Mouse (Mus musculus) heart, postnatal 25 days (tissue): ENCODE measurements around the gene Cspg4. TPM values are rescaled to one million over a fixed set of nuclear protein-coding genes. Genes with fewer than 3 reads are reported as not detected.
"Not testable (repeated sequence)": the region's sequence is repeated elsewhere in the genome, so short reads cannot be mapped to it uniquely, and the experiment has no call there.

Experiments used
- DNase-seq: peaks from one replicate; pipeline ENCODE4 v3.0.0; 2022; ENCODE audit warnings: low spot score
- intact Hi-C: fragments of 180-260 bp; cut with DNase I; formaldehyde crosslinking; loops from one replicate; pipeline ENCODE4 v1.15.1; 2025
- total RNA-seq, 2 experiments: library from RNA; stranded (reverse); gene quantifications; 2 replicates each; pipeline ENCODE4 v1.2.3; 2021

Gene Cspg4
- total RNA-seq, 2 experiments from 2014 or later: 15.2 to 20.4 TPM

DNA sequence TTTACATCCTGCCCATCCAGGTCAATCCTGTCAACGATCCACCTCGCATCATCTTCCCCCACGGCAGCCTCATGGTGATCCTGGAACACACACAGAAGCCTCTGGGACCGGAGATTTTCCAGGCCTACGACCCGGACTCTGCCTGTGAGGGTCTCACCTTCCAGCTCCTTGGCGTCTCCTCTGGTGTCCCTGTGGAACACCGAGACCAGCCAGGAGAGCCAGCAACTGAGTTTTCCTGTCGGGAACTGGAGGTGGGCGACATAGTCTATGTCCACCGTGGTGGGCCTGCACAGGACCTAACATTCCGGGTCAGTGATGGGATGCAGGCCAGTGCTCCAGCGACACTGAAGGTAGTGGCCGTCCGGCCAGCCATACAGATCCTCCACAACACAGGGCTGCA is 21.8 kb downstream of the Cspg4 start:
- intact Hi-C loops: no loop called here
- DNase-seq: no peak

DNA sequence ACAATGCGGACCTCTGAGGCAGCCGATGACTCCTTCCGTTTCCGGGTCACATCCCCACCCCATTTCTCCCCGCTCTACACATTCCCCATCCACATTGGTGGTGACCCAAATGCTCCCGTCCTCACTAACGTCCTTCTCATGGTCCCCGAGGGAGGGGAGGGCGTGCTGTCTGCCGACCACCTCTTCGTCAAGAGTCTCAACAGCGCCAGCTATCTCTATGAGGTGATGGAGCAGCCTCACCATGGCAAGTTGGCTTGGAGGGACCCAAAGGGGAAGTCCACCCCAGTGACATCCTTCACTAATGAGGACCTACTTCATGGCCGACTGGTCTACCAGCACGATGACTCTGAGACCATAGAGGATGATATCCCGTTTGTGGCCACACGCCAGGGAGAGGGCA is 22.7 kb downstream of the Cspg4 start:
- no peak for DNase-seq
- intact Hi-C loops: no loop called here

DNA sequence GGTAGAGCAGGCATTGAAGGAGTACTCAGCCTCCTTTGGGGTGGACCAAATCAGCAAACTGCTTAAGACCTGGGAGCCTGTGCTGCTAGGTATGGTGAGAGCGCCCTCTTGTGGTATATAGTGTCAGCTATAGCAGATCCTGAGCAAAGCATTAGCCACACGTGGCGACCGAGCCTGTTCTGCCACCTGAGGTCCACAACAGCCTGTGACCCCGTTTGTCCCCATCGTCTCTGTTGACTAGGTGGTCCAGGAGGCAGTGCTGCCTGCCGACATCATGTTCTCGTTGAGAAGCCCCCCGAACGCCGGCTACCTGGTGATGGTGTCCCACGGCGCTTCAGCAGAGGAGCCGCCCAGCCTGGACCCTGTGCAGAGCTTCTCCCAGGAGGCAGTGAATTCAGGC is 25.0 kb downstream of the Cspg4 start:
- intact Hi-C loops: loop anchor here (1.0 to 5.0 kb wide), 7 partner anchors 25 to 332 kb away; partner anchors contain the start of genes Cspg4, Odf3l1 and Snupn
- DNase-seq: no peak

DNA sequence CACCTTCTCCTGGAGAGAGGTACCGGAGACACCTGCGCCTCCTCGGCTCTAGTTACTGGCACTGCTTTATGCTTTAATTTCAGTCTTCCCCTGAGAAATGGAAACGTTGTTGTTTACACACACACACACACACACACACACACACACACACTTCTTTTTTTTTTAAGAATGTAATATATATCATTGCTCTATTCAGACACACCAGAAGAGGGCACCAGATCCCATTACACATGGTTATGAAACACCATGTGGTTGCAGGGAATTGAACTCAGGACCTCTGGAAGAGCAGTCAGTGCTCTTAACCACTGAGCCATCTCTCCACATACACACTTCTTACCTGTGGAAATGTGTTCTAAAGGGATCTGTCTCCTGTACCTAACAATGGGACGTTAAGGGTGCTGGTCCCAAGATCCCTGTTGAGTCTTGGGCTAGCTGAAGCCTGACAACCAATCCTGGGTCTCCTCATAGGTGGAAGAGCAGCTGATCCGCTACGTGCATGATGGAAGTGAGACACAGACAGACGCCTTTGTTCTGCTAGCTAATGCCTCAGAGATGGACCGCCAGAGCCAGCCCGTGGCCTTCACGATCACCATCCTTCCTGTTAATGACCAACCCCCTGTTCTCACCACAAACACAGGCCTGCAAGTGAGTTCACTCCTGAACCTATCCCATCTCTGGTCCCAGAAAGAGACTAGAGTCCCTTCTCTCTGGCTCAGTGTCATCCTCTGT is 25.9 kb downstream of the Cspg4 start:
- intact Hi-C loops: loop anchor here (2.0 to 5.0 kb wide), 4 partner anchors 60 to 332 kb away; partner anchors contain the start of gene Snupn

DNA sequence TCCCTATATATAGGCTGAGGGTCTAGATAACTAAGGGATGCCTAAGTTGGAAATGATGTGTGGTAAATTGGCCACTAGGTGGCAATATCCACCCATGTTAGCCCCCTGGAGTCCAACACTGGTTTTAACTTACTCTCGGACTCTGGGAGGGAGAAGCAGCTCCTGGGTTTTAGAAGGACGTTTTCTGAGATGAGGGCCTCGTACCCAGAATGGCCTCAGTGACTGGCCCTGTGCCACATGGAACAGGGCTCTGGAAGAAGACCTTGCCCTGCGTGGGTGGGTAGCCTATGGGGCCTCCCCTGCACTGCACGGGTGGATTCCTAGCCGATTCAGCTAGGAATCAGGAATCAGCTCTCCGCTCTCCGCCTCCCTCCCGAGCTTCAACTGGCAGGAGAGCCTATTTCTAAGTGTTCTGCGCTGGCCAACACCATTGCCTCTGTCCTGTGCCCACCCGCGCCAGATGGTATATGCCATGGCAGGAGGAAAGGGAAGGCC is 26.7 kb downstream of the Cspg4 start:
- DNase-seq: peak; percentile 42

More for the DNA sequence above, 25.9 kb downstream of the Cspg4 start:
- no peak for DNase-seq

DNA sequence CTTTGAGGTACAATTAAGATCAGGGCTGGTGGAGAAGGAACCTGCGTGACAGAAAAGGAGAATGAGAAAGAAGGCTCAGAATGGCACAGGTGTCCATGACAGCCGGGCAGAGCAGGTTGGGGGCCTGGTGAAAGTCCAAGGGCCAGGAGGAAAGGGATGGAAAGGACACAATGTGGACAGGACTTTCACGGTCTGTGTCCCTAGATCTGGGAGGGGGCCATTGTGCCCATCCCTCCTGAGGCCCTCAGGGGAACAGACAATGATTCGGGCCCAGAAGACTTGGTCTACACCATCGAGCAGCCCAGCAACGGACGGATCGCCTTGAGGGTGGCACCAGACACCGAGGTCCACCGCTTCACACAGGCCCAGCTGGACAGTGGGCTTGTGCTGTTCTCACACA is 27.3 kb downstream of the Cspg4 start:
- DNase-seq: no peak
- intact Hi-C loops: loop anchor here (2.0 to 5.0 kb wide), 4 partner anchors 140 to 330 kb away; partner anchors contain the start of gene Man2c1

More for the DNA sequence above, 26.7 kb downstream of the Cspg4 start:
- intact Hi-C loops: loop anchor here (2.0 to 5.0 kb wide), 5 partner anchors 59 to 331 kb away; partner anchors contain the start of genes Man2c1 and Snupn

DNA sequence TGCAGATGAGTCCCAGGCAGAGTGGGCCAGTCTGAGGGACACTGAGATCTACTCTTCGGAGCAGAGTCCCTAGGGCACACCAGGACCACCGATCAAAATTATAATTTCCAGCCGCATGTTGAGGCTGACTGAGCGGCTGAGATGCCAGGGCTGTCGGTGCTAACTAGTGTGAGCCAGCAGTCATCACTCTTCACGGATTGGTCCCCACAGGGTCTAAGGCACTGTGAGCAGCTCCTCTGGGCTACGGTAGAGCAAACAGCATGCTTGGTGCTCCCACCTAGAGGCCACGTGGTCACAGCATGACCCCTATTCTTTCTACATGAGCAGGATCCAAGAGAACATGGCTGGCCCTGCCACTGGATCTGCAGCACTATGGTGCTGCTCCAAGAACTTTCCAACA is 28.5 kb downstream of the Cspg4 start:
- DNase-seq: no peak
- intact Hi-C loops: loop anchor here (2.0 to 5.0 kb wide), 4 partner anchors 139 to 329 kb away; partner anchors contain the start of gene Man2c1

DNA sequence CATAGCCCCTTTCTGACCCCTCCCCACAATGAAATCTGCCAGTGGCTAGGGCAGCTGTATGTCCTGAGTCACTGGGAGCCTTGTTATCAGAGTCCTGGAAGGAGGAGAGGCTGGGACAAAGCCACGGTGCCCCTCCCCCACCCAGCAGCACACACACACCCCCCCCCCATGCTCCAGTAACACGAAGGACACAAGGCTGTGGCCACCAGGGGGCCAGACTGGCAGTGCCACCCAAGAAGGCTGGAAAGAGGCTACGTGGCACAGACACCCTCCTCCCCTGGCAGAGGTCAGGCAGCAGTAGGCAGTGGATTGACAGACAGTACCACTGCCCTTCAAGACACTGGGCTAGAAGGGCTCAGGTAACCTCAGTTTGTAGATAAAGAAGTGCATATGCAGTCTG is 29.2 kb downstream of the Cspg4 start:
- intact Hi-C loops: loop anchor here (2.0 to 5.0 kb wide), 4 partner anchors 31 to 328 kb away; no protein-coding TSS in a partner anchor
- no peak for DNase-seq

DNA sequence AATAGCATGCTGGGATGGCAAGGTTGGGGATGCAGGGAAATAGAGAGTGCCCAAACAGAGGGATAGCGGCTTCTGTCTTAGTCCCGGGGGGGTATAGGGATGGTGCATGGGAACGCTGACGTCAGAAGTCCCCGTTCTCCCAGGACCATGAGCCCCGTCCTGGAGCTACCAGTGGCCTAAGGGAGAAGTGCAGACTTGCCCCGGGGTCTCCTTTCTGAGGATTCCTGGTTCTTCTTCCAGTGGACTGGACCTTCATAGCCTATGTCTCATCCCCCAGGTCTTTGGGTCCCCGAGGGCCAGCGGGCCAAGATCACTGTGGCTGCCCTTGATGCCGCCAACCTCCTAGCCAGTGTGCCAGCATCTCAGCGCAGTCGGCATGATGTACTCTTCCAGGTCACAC is 31.9 kb downstream of the Cspg4 start:
- DNase-seq: no peak
- intact Hi-C loops: no loop called here

DNA sequence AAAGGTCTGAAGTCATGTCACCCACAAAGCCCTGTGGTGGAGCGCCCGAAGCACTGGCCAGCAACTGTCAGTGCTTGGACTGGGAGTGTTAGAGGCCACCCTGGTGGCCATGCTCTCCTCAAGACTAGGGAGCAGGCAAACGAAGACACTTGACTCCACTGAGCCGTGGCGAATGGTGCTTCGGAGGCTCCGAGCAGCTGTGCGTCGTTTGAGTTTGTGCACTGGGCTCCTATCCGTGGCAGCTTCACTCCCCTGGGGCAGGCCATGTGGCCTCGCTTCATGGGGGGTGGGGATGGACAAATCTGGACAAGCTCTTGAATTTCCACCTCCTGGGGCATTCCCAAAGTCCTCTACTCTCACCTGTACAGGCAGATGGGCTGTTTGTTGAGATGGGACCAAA is 34.6 kb downstream of the Cspg4 start:
- intact Hi-C loops: no loop called here

DNA sequence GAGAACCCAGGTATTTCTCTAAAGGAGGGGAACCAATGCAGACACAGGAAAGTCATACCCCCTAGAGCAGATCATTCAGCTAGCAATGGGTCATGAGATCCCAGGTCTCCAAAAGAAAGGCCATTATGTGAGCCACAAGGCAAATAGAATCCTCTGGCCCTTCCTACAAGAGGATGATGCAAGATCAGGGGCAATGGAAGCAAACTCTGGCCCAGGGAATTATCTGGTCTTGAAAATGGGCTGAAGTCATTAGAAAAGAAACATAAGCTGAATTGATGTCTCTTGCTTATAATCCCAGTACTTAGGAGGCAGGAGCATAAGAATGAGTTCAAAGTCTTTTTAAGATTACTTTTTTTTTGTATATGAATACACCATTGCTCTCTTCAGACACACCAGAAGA is 35.2 kb downstream of the Cspg4 start:
- intact Hi-C loops: no loop called here
- DNase-seq: no peak

More for the DNA sequence above, 34.6 kb downstream of the Cspg4 start:
- no peak for DNase-seq

DNA sequence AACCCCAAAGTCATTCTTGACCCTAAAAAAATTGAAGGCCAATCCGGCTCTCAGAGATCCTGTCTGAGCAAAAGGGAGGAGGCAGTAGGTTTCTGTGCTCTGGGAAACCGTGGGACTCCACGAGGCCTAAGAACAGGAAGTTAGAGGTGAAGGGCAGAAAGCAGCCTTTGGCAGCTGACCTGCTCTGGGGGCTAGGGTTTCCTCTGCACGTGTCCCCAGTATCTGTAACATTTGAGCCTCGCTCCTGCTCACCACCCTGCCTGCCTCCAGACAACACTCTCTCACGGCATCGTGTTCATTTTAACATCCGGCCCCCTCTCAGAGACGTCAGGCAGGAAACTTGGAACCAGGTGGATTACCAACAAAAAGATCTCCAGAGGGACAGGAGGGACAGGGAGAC is 35.7 kb downstream of the Cspg4 start:
- DNase-seq: no peak
- intact Hi-C loops: no loop called here

DNA sequence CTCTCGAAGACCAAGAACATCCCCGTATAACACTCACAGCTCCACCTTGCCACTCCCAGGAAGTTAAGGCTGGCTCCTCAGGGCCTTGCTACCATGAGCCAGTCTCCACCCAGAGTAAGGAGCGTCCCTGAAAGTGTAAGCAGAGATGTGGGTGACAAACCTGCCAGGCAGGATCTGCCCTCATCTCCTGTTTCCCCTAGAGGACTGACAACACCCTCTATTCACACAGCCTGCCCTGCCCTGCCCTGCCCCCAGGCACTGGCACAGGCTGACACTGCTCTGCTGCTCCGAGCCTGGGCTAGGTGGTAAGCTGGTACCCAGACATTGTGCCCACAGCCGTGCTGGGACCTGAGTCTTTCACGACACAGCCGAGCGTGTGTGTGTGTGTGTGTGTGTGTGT is 36.4 kb downstream of the Cspg4 start:
- DNase-seq: no peak

DNA sequence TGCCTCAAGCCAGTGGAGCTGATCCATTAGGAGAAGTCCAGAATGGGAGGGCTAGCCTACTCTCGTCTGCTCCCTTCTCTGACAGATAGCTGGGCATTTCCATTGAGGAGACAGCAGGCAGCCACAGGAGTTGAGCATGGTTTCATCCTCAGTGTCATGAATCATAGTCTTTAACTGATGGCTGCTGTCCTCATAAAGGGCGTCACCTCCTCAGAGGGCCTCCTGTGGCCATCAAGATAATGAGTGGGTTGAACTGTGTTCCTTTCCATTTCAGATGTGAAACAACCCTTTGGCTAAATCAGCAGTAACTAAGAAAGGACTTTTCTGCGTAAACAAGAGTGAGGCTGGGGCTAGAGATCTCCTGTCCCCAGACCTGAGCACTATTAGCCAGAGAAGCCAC is 38.8 kb downstream of the Cspg4 start:
- no peak for DNase-seq
- intact Hi-C loops: no loop called here

More for the DNA sequence above, 36.4 kb downstream of the Cspg4 start:
- intact Hi-C loops: no loop called here

DNA sequence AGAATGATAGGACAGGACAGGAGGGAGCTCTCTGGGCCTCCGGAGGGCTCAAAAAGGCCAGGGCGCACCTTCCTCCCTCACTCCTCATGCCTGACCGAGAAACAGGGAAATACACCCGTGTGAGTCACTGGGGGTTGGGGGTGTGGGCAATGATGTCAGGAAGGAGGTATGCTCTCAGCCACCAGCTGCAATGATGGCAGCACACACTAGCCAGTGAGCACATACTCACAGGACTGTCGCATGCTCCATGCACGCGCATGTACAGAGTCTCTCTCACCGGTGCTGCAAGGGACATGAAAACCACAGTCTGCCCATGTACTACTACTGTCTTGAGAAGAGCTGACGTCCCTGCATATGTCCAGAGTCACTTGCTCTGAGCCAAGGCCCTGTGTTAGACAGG is 42.7 kb downstream of the Cspg4 start:
- intact Hi-C loops: no loop called here

DNA sequence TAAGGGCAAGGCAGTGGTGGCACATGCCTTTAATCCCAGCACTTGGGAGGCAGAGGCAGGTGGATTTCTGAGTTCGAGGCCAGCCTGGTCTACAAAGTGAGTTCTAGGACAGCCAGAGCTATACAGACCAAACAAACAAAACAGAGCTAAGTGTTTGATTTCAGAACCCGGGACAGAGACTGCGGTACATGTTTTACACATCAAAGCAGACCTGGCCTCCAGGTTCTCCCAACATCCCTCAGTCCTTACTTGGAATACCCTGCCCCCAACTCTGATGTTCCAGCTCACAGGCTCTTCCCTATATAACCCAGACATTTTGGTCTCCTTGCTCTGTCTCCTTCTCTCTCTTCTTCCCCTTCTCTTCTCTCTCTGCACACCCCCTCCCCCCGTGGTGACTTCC is 45.2 kb downstream of the Cspg4 start:
- intact Hi-C loops: not testable (repeated sequence)

More for the DNA sequence above, 42.7 kb downstream of the Cspg4 start:
- DNase-seq: no peak

DNA sequence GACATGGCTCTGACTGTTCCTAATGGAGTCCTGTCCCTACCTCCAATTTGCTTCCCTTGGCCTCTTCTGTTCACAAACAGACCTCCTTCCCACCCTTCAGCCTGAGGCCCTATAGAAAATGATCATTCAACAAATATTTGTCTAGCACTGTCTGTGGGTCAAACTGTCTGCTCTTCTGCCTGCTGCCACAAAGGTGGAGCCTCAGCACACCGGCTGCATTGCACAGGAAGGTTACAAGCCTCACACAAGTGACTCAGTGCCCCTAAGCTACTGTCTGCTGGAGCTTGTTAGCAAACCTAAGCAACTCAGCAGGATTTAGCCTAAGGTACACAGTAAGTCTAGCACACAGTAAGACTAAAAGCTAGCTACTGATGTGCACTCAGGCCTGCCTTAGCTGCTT is 46.2 kb downstream of the Cspg4 start:
- no peak for DNase-seq
- intact Hi-C loops: no loop called here

More for the DNA sequence above, 45.2 kb downstream of the Cspg4 start:
- DNase-seq: not testable (repeated sequence)

DNA sequence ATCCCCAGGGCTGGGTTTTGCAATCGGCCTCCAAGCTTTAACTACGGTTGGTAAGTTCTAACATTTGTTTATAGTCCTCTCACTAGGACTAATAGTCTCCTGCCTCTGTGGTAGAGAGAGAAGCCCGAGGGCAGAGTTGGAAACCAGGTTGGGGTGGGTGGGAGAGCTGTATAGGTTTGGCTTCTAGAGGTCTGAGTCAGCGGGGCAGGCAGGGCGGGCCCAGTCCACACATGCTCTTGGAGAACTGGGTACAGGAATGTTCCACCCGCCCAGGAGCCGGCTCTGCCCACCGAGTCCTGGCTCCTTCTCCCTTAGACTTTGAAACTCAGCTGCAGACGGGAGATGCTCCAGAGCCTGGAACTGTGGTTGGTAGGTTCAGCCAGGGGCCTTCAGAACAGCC is 49.2 kb downstream of the Cspg4 start:
- no peak for DNase-seq
- intact Hi-C loops: no loop called here

DNA sequence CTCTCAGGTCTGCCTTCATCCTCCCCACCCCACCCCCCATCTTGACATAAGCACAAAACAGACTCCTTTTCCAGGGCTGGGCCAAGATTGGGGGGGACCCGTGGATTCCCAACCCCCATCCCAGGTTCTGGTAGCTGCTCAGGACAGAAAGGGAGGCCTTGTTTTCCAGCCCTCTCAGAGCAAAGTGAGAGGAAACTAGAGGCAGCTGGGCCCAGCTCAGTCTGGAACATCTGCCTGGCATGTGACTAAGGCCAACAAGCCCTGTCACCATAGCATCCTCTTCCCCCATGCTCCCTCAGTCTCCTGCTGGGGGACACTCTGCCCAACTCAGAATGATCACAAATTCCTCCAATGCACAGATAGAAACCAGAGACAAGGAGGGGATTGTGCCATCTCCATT is 50.3 kb downstream of the Cspg4 start:
- intact Hi-C loops: no loop called here
- no peak for DNase-seq

DNA sequence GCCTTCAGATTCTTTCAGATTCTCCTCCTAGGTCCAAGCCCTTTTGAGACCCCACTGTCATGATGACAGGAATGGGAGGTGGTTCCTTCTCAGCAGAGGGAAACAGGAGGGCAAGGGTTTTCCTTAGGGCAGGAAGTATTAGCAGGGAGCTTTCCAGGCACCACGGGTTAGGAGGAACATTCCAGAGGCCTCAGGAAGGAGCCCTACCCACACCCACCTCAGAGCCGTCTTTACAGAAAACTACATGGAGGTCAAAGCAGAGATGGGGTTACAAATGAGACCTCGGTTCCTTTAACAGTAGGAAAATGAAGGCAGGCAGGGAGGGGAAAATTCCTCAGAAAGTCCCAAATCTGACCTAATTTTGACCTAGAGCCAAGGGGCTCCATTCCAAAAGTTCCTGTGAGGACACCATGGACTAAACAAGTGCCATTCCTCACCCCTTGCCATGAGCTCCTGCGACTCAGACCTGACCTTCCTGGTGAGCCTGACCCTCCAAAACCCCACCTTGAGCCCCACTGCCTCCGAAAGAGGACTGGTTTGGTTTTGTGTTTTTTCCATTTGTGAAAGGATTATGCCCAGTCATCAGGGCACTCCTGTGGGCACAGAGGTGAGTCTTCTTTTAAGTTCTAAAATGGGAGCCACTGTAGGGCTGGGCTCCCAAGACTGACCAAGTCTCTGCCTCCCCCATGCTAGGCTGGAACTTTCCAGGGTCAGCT is 51.0 kb downstream of the Cspg4 start:
- intact Hi-C loops: no loop called here
- DNase-seq: peak; percentile 28

DNA sequence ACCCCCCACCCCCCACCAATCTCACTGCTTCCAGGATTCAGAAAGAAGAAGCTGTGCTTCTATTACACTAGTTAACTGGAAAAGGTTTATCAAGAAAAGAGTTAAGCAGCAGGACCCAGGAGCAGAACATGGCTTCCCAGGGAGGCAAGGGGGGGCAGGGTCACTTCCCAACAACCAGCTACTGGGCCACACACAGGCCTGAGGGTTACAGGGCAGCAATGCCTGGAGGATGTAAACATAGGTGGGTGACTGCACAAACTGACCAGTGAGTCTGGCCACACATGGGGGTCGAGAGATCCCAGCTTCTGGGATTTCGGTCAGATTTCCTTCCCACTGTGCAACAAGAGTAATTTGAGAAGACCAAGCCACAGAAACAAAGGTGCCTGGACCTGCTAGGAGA is 52.3 kb downstream of the Cspg4 start:
- no peak for DNase-seq
- intact Hi-C loops: no loop called here
